Mouse (Mus musculus) kidney, adult 2 months (tissue): Measurements from ENCODE around the gene Kif5c.

Experiments
- CTCF ChIP-seq: fragments of 200-500 bp; conservative IDR thresholded peaks from 2 replicates; pipeline ENCODE4 v1.5.1; 2011; ENCODE audit warnings: low read depth, mild to moderate bottlenecking, control low read depth, low read length, moderate library complexity, mixed read lengths; ENCODE audit not compliant: insufficient read depth, insufficient read length
- POLR2A ChIP-seq: fragments of 200-500 bp; IDR thresholded peaks from one replicate; pipeline ENCODE4 v1.6.1; 2011; ENCODE audit warnings: low read depth, low read length, control low read depth

- TF ChIP-seq POLR2A (no peak), CTCF (no peak)
Measured at GRCm38 (mm10) chr2:49616765-49617164, 2.3 kb upstream of the Kif5c start.
